Mouse (Mus musculus): ENCODE results near the gene Trim56. TPM values are rescaled to one million over a fixed set of nuclear protein-coding genes. Genes with fewer than 3 reads are reported as not detected.
A peak's percentile ranks its signal among the peaks of the same experiment; 100 is the strongest.
"Not testable (repeated sequence)": the region's sequence is repeated elsewhere in the genome, so short reads cannot be mapped to it uniquely, and the experiment has no call there.

Gene Trim56
- polyA plus RNA-seq (2015; fragmentation: Nextera tagmentation; extraction: Ambion mirVana) = 4.4 and 4.5 TPM in 2 replicates

- ATAC-seq (ENCODE audit: low FRiP score, low TSS enrichment) (peak; percentile 87), DNase-seq (ENCODE audit: low spot score) (peak; percentile 84)
- Histone ChIP-seq H3K4me1 (replicated peaks; ENCODE audit: control insufficient read depth, insufficient read depth) (peaks cover 7% of the 10 kb centered on the region; the same call in 1 of the 2 replicates), H3K9me3 (ENCODE audit: control insufficient read depth, low read length) (no peaks in the 10 kb centered on the region), H3K9ac (ENCODE audit: low read length) (peak within 1 kb of the TSS; percentile 77), H3K27ac (replicated peaks) (peak within 1 kb of the TSS; percentile 76), H3K4me3 (ENCODE audit: low read depth, low read length) (peak within 1 kb of the TSS; percentile 62), H3K36me3 (ENCODE audit: control insufficient read depth, insufficient read depth, low read length) (peaks cover 14% of the 10 kb centered on the region), H3K4me2 (replicated peaks; ENCODE audit: low read depth) (peak within 1 kb of the TSS; percentile 70), H3K27me3 (ENCODE audit: control insufficient read depth, insufficient read depth, low read length) (no peaks in the 10 kb centered on the region)
- 3% methylated on average over 28 of the region's 29 CpGs for WGBS
- TF ChIP-seq EP300 (optimal IDR thresholded peaks at IDR 0.05) = no peak
These were observed at the start of gene Trim56 for GRCm38 (mm10) chr5:137115866-137116847. Gene Trim56, minus strand, starts transcription at chr5:137116209.

- Histone ChIP-seq H3K9ac (ENCODE audit: low read length) (no peak overlapping the region), H3K4me2 (replicated peaks; ENCODE audit: low read depth) (no peak overlapping the region), H3K27ac (replicated peaks) (no peak overlapping the region), H3K36me3 (ENCODE audit: control insufficient read depth, insufficient read depth, low read length) (no peaks in the 10 kb centered on the region), H3K4me3 (ENCODE audit: low read depth, low read length) (no peak overlapping the region), H3K9me3 (ENCODE audit: control insufficient read depth, low read length) (no peaks in the 10 kb centered on the region), H3K4me1 (replicated peaks; ENCODE audit: control insufficient read depth, insufficient read depth) (no peaks in the 10 kb centered on the region), H3K27me3 (ENCODE audit: control insufficient read depth, insufficient read depth, low read length) (no peaks in the 10 kb centered on the region)
- no peak for ATAC-seq (ENCODE audit: low FRiP score, low TSS enrichment)
- TF ChIP-seq EP300 (optimal IDR thresholded peaks at IDR 0.05) (no peak), CTCF (IDR thresholded peaks at IDR 0.05; ENCODE audit: low read depth) (no peak)
- 65% methylated on average over 4 of the region's 4 CpGs for whole genome bisulfite sequencing
- DNase-seq (ENCODE audit: low spot score) = no peak
These were observed 45.8 kb upstream of the Trim56 start for GRCm38 (mm10) chr5:137161853-137162252.

GRCm38 (mm10) chr5:137159461-137159860, 43.5 kb upstream of the Trim56 start:
- H3K9ac ChIP-seq (ENCODE audit: low read length) = no peak overlapping the region
- H3K9me3 ChIP-seq (ENCODE audit: control insufficient read depth, low read length) = no peaks in the 10 kb centered on the region
- no peaks in the 10 kb centered on the region for H3K4me1 ChIP-seq (replicated peaks; ENCODE audit: control insufficient read depth, insufficient read depth)
- DNase-seq (ENCODE audit: low spot score) (peak; percentile 24), ATAC-seq (ENCODE audit: low FRiP score, low TSS enrichment) (no peak)
- H3K4me2 ChIP-seq (replicated peaks; ENCODE audit: low read depth) = no peak overlapping the region
- WGBS = 25% methylated on average over 11 of the region's 11 CpGs
- H3K27ac ChIP-seq (replicated peaks) = no peak overlapping the region
- TF ChIP-seq CTCF (IDR thresholded peaks at IDR 0.05; ENCODE audit: low read depth) (peak; percentile 74), EP300 (optimal IDR thresholded peaks at IDR 0.05) (no peak)
- no peaks in the 10 kb centered on the region for H3K27me3 ChIP-seq (ENCODE audit: control insufficient read depth, insufficient read depth, low read length)
- no peaks in the 10 kb centered on the region for H3K36me3 ChIP-seq (ENCODE audit: control insufficient read depth, insufficient read depth, low read length)
- no peak overlapping the region for H3K4me3 ChIP-seq (ENCODE audit: low read depth, low read length)

GRCm38 (mm10) chr5:137153289-137153688, 37.3 kb upstream of the Trim56 start:
- DNase-seq (ENCODE audit: low spot score) = no peak
- WGBS = 88% methylated on average over 5 of the region's 5 CpGs
- TF ChIP-seq CTCF (IDR thresholded peaks at IDR 0.05; ENCODE audit: low read depth) (no peak), EP300 (optimal IDR thresholded peaks at IDR 0.05) (no peak)

GRCm38 (mm10) chr5:137152623-137153022, 36.6 kb upstream of the Trim56 start:
- Histone ChIP-seq H3K9ac (ENCODE audit: low read length) (no peak overlapping the region), H3K4me2 (replicated peaks; ENCODE audit: low read depth) (no peak overlapping the region), H3K36me3 (ENCODE audit: control insufficient read depth, insufficient read depth, low read length) (no peaks in the 10 kb centered on the region), H3K9me3 (ENCODE audit: control insufficient read depth, low read length) (peaks cover 2% of the 10 kb centered on the region; the same call in 1 of the 2 replicates), H3K4me3 (ENCODE audit: low read depth, low read length) (no peak overlapping the region), H3K27ac (replicated peaks) (no peak overlapping the region), H3K27me3 (ENCODE audit: control insufficient read depth, insufficient read depth, low read length) (no peaks in the 10 kb centered on the region), H3K4me1 (replicated peaks; ENCODE audit: control insufficient read depth, insufficient read depth) (no peaks in the 10 kb centered on the region)
- no peak for ATAC-seq (ENCODE audit: low FRiP score, low TSS enrichment)
- TF ChIP-seq CTCF (IDR thresholded peaks at IDR 0.05; ENCODE audit: low read depth) (no peak), EP300 (optimal IDR thresholded peaks at IDR 0.05) (no peak)
- no peak for DNase-seq (ENCODE audit: low spot score)
- WGBS = 66% methylated on average over 2 of the region's 2 CpGs

More at GRCm38 (mm10) chr5:137153289-137153688, 37.3 kb upstream of the Trim56 start:
- H3K27me3 ChIP-seq (ENCODE audit: control insufficient read depth, insufficient read depth, low read length) = no peaks in the 10 kb centered on the region
- no peak for ATAC-seq (ENCODE audit: low FRiP score, low TSS enrichment)
- H3K9ac ChIP-seq (ENCODE audit: low read length) = no peak overlapping the region
- H3K27ac ChIP-seq (replicated peaks) = no peak overlapping the region
- no peaks in the 10 kb centered on the region for H3K4me1 ChIP-seq (replicated peaks; ENCODE audit: control insufficient read depth, insufficient read depth)
- H3K4me3 ChIP-seq (ENCODE audit: low read depth, low read length) = no peak overlapping the region
- H3K4me2 ChIP-seq (replicated peaks; ENCODE audit: low read depth) = no peak overlapping the region
- H3K36me3 ChIP-seq (ENCODE audit: control insufficient read depth, insufficient read depth, low read length) = no peaks in the 10 kb centered on the region
- peaks cover 2% of the 10 kb centered on the region; the same call in 1 of the 2 replicates for H3K9me3 ChIP-seq (ENCODE audit: control insufficient read depth, low read length)

- not testable (repeated sequence) for H3K9ac ChIP-seq (ENCODE audit: low read length); H3K4me3 ChIP-seq (ENCODE audit: low read depth, low read length); ATAC-seq (ENCODE audit: low FRiP score, low TSS enrichment); H3K36me3 ChIP-seq (ENCODE audit: control insufficient read depth, insufficient read depth, low read length); H3K9me3 ChIP-seq (ENCODE audit: control insufficient read depth, low read length); H3K4me1 ChIP-seq (replicated peaks; ENCODE audit: control insufficient read depth, insufficient read depth); DNase-seq (ENCODE audit: low spot score); H3K27me3 ChIP-seq (ENCODE audit: control insufficient read depth, insufficient read depth, low read length); H3K4me2 ChIP-seq (replicated peaks; ENCODE audit: low read depth); H3K27ac ChIP-seq (replicated peaks)
These were observed 33.4 kb upstream of the Trim56 start, which contains the start of gene Muc3 for GRCm38 (mm10) chr5:137149272-137149882. Gene Muc3, minus strand, starts transcription at chr5:137149322.

All from stomach, postnatal 0 days (tissue).